Mouse (Mus musculus): ENCODE measurements around the gene Nkx6-1. TPM values are rescaled to one million over a fixed set of nuclear protein-coding genes. Genes with fewer than 3 reads are reported as not detected.

Nkx6-1 gene
- total RNA-seq (2014; fragmentation: Nextera tagmentation) (not detected in 2 replicates), total RNA-seq (2017) (not detected in 2 replicates)

DNA sequence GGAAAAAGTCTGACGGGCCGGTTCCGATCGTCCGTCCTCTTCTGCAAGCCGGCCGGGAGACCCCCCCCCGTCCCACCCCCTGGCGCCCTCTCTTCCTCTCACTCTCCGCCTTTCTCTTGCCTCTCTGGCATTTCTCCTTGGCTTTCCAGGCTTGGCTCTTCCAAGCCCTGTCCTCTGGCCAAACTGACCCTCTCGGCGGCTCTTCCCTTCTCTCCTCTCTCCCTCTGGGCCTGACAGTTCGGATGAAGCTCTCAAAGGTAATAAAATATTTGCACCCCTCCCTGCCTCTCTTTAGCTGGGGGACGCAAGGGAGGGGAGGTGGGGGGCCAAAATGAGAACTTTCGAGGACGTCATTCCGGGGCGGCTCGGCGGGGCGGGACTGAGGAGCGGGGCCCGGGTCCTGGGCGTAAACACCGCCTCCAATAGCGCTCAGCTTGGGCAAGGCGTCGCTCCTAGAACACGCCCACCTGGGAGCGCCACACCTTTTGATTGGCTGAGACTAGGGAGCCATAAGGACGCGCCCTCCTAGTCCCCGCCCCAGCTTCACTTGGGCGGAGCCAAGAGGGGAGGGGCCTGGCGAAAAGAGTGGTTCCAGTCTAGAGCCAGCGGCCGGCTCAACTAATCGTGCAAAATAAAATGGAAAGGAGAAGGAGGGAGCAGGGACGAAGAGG, at the start of gene Nkx6-1:
TSS of gene Nkx6-1 (minus strand) at position 52 of the 671 bp plus-strand sequence.
- ATAC-seq (replicated peaks; ENCODE audit: low FRiP score, low TSS enrichment, poor library complexity, severe bottlenecking): peak; percentile 92

DNA sequence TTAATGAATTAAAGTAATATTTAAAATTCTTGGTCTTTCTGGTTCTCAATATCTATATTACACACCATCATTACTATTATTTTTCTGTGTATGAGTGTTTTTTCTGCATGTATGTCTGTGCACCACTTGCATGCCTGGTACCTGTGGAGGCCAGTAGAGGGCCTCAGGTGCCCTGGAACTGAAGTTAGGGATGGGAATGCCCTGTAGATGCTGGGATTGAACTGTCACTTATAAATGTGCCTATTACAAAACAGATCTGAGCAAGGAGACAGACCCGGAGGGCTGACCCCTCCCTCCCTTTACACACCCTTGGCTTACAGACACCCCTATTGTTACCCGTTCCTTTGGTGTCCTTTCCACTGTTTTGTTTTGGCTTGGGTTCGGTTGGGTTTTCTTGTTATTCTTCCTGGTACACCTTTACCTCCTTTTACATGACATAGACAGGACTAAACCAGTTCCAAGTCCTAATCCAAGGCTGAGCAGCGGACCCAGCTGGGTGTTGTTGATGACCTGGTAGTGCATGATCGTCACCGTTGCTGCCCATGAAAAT, 48.3 kb upstream of the Nkx6-1 start:
- no peak for ATAC-seq (replicated peaks; ENCODE audit: low FRiP score, low TSS enrichment, poor library complexity, severe bottlenecking)

DNA sequence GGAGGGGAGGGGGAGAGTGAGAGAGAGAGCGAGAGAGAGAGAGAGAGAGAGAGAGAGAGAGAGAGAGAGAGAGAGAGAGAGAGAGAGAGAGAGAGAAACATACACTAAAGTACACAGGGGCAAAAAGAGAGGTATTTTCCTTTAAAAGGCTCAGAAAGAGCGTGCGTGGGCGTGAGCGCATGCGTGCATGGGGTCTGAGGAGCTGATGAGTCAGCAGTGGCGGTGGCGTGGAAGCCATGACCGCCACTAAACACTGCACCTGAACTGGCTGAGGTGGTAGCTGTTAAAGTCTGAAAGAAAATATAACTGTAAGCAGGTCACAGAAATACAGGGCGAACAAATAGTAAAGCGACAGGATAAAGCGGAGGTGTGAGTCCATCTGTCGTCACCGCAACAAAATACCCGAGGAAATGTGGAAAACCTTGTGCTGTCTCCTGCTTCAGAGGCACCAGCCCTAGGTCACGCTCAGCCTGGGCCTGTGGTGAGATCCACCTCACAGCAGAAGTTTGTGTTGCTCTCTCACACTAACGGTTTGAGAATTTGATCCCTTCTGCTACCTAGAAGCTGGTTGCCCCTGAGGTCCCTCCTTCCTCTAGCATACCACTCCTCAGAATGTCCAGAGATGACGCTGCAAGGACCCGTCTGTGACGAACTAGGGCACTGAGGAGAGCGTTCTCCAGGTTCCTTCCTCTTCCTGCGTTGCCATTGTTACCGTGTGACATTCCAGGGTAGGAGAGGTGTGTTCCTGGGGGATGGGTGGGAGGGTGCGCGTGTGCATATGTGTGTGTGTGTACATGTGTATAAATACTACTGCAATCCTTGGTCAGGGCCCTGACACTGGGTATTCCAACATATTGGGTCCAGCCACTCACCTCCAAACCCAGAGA, 38.8 kb upstream of the Nkx6-1 start:
- peak; percentile 44; the same call in 1 of the 2 replicates for ATAC-seq (replicated peaks; ENCODE audit: low FRiP score, low TSS enrichment, poor library complexity, severe bottlenecking)

DNA sequence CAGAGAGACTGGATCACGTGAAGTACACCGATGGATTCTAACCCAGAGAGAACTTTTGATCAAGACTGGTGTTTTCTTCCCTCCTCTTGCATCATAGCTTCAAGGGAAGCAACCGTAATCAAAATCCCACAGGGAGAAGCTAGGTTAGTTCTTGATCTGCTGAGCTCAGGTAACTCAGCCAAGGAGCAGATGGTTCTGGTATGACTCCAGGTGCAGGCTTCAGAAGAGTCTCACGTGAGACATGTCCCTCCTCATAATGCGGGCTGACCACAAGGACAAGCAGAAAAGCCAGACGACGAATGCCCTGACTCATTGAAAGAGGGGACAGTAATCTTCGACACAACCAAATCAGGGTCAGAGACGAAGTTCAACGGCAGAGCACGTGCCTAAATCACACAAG, 37.8 kb upstream of the Nkx6-1 start:
- no peak for ATAC-seq (replicated peaks; ENCODE audit: low FRiP score, low TSS enrichment, poor library complexity, severe bottlenecking)

- no peak for ATAC-seq (replicated peaks; ENCODE audit: low FRiP score, low TSS enrichment, poor library complexity, severe bottlenecking)
Measured at GRCm38 (mm10) chr5:101700607-101701006, 35.8 kb upstream of the Nkx6-1 start.

DNA sequence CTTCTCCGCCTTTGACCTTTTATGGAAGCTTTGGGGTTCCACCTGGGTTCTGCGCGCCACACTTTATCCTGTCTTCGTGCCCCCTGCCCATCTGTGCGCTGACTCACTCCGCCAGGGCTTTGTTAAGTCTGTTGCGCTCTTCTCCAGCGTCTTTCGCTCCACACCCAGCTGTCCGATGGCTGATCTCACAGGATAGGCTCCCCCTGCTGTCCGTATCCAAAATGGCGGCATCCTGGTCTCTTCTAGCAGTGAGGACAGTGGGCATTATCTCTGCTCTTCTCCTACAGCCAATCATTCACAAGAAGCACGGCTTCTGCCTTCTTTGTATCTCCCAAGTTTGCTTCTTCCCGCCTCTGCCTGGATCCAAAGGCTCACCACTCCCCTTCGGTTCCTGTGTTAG, 23.8 kb upstream of the Nkx6-1 start:
- 0 out of 2 replicates have a peak, but pooled peaks have one; percentile 47 for ATAC-seq (replicated peaks; ENCODE audit: low FRiP score, low TSS enrichment, poor library complexity, severe bottlenecking)

DNA sequence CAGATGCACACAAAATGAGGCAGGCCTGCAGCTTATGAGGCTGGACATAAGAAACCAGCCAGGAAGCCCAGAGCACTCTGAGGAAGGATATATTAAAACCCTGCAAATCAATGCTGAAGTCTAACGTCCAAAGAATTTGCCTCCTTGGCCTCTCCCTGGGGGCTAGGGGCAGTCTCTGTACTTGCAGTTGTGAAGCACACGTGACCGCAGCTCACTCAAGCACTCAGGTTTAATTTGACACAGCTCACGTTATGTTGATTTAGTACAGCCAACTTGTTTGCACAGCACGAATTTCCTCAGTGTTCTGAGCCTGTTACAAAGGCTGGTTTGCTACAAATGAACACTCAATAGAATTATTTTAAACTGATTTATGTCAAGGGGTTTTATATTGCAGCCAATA, 18.5 kb upstream of the Nkx6-1 start:
- ATAC-seq (replicated peaks; ENCODE audit: low FRiP score, low TSS enrichment, poor library complexity, severe bottlenecking): no peak

DNA sequence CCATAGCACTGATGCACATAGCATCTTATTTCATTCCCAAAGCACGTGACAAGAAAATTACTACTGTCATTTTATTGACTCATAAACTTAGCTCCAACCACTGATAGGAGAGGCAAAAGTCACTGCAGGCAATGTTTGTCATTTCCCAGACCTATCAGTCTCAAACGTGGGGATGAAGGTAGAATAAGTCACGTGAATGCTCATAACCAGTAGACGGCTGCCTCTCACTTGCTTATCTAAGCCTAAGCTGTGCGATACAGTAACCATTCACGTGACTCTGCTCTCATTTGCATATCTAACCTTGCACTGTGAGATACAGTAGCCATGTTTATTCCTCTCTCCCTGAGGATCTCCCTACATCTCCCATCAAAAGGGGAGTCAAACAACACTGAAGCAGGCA, 15.5 kb upstream of the Nkx6-1 start:
- no peak for ATAC-seq (replicated peaks; ENCODE audit: low FRiP score, low TSS enrichment, poor library complexity, severe bottlenecking)

DNA sequence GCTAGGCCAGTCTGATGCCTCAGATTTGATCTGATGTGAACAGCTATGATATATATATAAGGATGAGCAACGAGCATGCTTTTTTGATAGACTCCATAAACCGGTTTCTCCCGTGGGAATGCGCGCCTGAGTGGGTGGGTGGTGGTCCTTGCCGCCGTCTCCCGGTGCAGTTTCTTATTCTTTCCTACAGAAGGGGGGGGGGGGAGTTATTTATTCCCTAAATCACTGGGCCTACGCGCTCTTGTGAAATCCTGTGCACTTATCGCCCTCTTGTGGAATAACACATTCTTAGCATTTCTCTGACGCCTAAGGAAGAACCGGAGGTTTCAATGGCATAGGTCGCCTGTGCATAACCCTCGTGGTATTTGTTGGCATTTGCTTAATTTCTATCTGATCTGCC, 4.6 kb upstream of the Nkx6-1 start:
- 0 out of 2 replicates have a peak, but pooled peaks have one; percentile 51 for ATAC-seq (replicated peaks; ENCODE audit: low FRiP score, low TSS enrichment, poor library complexity, severe bottlenecking)

- no peak for ATAC-seq (replicated peaks; ENCODE audit: low FRiP score, low TSS enrichment, poor library complexity, severe bottlenecking)
Measured at GRCm38 (mm10) chr5:101668475-101668874, 3.7 kb upstream of the Nkx6-1 start.

DNA sequence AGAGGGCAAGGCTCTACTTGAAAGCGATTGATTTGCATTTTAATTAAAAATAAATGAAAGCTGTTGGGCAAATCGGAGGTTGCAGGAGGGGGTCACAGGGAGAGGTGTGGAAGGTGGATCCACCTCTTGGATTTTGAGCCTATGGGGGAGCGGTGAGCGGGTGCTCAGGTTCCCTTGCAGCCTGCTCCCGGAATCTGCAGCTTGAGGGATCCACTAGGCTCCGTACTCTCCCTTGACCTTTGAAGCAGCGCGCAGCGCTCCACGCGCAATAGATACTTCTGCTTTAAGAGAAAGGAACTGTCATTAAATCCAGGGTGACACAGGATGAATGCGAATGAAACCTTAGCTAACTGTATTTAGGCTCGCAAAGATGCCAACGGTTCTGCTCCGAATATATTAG, 3.2 kb upstream of the Nkx6-1 start:
- ATAC-seq (replicated peaks; ENCODE audit: low FRiP score, low TSS enrichment, poor library complexity, severe bottlenecking): no peak

GRCm38 (mm10) chr5:101667263-101667990, 2.6 kb upstream of the Nkx6-1 start:
- ATAC-seq (replicated peaks; ENCODE audit: low FRiP score, low TSS enrichment, poor library complexity, severe bottlenecking): no peak

- no peak for ATAC-seq (replicated peaks; ENCODE audit: low FRiP score, low TSS enrichment, poor library complexity, severe bottlenecking)
Measured at GRCm38 (mm10) chr5:101666713-101667112, 1.9 kb upstream of the Nkx6-1 start.

DNA sequence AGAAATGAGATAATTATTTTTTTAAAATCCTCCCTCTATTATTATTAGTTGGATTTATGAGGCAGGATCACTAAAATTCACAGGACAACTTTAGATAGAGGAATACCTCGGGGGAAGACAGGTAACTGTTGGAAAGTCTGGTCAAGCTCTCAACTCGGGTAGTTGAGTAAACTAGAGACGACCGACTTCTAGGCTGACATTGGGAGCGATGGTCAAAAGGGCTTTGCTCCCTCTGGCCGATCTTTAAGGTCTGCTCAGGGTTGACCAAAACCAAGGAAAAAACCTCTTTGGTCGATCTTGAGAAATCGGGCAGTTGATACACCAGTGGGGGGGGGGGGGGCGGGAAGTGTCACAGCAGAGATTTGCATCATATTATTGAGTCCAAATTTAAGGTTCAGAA, 1.3 kb upstream of the Nkx6-1 start:
- ATAC-seq (replicated peaks; ENCODE audit: low FRiP score, low TSS enrichment, poor library complexity, severe bottlenecking): no peak

- ATAC-seq (replicated peaks; ENCODE audit: low FRiP score, low TSS enrichment, poor library complexity, severe bottlenecking): 0 out of 2 replicates have a peak, but pooled peaks have one; percentile 11
Measured at GRCm38 (mm10) chr5:101664423-101664921, 324 bp downstream of the Nkx6-1 start.

- ATAC-seq (replicated peaks; ENCODE audit: low FRiP score, low TSS enrichment, poor library complexity, severe bottlenecking): no peak
Measured at GRCm38 (mm10) chr5:101663621-101664422, 974 bp downstream of the Nkx6-1 start.

DNA sequence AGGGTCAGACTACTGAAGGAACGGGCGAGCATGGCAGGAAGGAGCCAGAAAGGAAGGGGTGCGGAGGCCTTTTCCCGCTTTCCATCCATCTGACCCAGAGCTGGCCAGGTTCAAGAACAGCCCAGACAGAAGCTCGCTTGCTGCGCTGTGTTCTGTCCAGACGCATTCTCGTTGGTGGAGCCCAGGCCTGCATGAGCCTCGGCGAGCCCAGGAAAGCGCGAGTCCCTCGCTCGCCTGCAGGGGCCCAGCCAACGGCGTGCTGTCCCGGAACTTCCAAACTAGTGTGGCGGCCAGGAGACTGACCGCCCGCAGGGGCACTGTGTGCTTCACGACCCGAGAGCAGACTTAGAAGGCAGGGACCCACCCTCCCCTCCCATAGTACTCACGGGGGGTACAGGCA, 1.6 kb downstream of the Nkx6-1 start:
- peak; percentile 66 for ATAC-seq (replicated peaks; ENCODE audit: low FRiP score, low TSS enrichment, poor library complexity, severe bottlenecking)

GRCm38 (mm10) chr5:101662485-101662884, 2.3 kb downstream of the Nkx6-1 start:
- ATAC-seq (replicated peaks; ENCODE audit: low FRiP score, low TSS enrichment, poor library complexity, severe bottlenecking): no peak

Measured in megakaryocyte-erythroid progenitor cell, adult 5-6 weeks (primary cell).